Mouse (Mus musculus) hindbrain, embryonic 14.5 days (tissue): ENCODE results near the gene Jpt2. TPM values are rescaled to one million over a fixed set of nuclear protein-coding genes. Genes with fewer than 3 reads are reported as not detected.
A peak's percentile ranks its signal among the peaks of the same experiment; 100 is the strongest.

Source experiments
- ATAC-seq: fragments of 200-750 bp; cut with Nextera tagmentation; 2 replicates; pipeline ENCODE4 v1.8.0; 2017; ENCODE audit warnings: moderate number of reproducible peaks, mild to moderate bottlenecking, moderate TSS enrichment, moderate library complexity; ENCODE audit not compliant: low FRiP score
- DNase-seq: peaks from one replicate; pipeline ENCODE4 v3.0.0-alpha.2; 2015; ENCODE audit warnings: low spot score
- H3K27ac ChIP-seq: fragments of 300-500 bp; sonication (generic); 2 replicates; pipeline ENCODE4 v1.5.1; 2014; ENCODE audit warnings: mild to moderate bottlenecking, moderate library complexity
- H3K27me3 ChIP-seq: fragments of 300-500 bp; sonication (generic); 2 replicates; pipeline ENCODE4 v1.6.1; 2014; ENCODE audit warnings: mild to moderate bottlenecking, low read length, mixed read lengths; ENCODE audit not compliant: control insufficient read depth, insufficient read depth
- H3K36me3 ChIP-seq: fragments of 300-500 bp; sonication (generic); replicated peaks from 2 replicates; pipeline ENCODE4 v1.6.1; 2014; ENCODE audit not compliant: control insufficient read depth, insufficient read depth
- H3K4me1 ChIP-seq: fragments of 300-500 bp; sonication (generic); replicated peaks from 2 replicates; pipeline ENCODE4 v1.6.1; 2014; ENCODE audit warnings: antibody characterized with exemption, low read length, mixed read lengths; ENCODE audit not compliant: control insufficient read depth, insufficient read depth
- H3K4me2 ChIP-seq: fragments of 300-500 bp; sonication (generic); replicated peaks from 2 replicates; pipeline ENCODE4 v1.6.1; 2014; ENCODE audit warnings: mild to moderate bottlenecking, moderate library complexity
- H3K4me3 ChIP-seq: fragments of 300-500 bp; sonication (generic); replicated peaks from 2 replicates; pipeline ENCODE4 v1.5.1; 2014; ENCODE audit warnings: mild to moderate bottlenecking, low read length
- H3K9ac ChIP-seq: fragments of 300-500 bp; sonication (generic); 2 replicates; pipeline ENCODE4 v1.6.1; 2014
- H3K9me3 ChIP-seq: fragments of 300-500 bp; sonication (generic); 2 replicates; pipeline ENCODE4 v1.6.1; 2016; ENCODE audit warnings: low read length; ENCODE audit not compliant: control insufficient read depth
- WGBS: fragments of 180-500 bp; shearing (Covaris S2); extraction: QIAGEN DNeasy Blood & Tissue Kit; methylation state at CpG from one replicate; pipeline ENCODE4 v1.1.7; 2014; 5-methylcytosine and 5-hydroxymethylcytosine counted together
- polyA plus RNA-seq: library from polyadenylated mRNA; unstranded; fragments of >200 nt; fragmentation: Nextera tagmentation; extraction: Ambion mirVana; gene quantifications from 2 replicates; pipeline ENCODE4 v1.2.1, GENCODE M21; 2014

Jpt2 gene
- polyA plus RNA-seq, 1 experiment from 2014 or later, result 60.6 TPM

DNA sequence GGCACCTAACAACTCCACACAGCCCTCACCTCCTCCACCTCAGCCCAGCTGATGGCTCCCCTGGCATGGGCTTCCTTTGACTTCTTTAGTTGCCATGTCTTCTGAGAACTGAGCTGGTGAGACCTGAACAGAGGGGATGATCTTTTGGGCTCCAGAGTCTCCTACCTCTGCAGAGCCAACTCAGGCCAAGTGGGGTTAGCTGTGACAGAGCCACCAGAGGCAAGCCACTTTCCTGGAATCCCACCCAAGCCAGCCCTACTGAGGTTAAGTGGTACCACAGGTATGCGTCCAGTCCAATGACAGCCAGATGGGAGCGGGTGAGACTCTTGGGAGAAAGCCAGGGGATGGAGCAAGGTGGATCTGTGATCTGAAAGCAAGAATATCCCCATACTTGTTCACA, 67.2 kb downstream of the Jpt2 start:
- WGBS, result 98% methylated on average over 2 of the region's 2 CpGs
- no peak overlapping the region for H3K9ac ChIP-seq
- DNase-seq (no peak), ATAC-seq (no peak)
- H3K9me3 ChIP-seq, result no peaks in the 10 kb centered on the region
- peaks cover 34% of the 10 kb centered on the region for H3K4me1 ChIP-seq
- no peak overlapping the region for H3K27ac ChIP-seq
- H3K4me3 ChIP-seq, result 0 out of 2 replicates have a peak overlapping the region, but pooled peaks have one; percentile 71
- peaks cover 66% of the 10 kb centered on the region for H3K36me3 ChIP-seq
- H3K4me2 ChIP-seq, result no peak overlapping the region
- H3K27me3 ChIP-seq, result no peaks in the 10 kb centered on the region

DNA sequence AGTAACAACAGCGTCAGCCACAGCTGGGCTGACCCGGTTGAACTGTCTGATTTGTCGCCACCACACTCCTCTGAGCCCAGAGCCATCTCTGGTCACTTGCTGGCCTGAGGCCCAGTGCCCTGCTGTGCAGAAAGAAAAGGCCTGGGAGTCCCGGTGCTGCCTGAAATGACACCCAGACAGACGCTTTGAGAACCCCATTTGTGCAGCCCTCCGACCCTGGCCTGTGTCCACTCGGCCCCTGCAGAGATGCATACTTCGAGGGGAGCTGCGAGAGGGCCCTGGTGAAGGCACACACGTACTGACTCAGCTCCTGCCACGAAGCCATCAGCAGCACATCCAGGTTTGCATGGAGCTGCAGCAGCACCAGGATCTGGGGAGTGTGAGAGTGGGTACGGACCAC, 67.7 kb downstream of the Jpt2 start:
- Histone ChIP-seq H3K4me3 (no peak overlapping the region), H3K27me3 (no peaks in the 10 kb centered on the region), H3K4me2 (no peak overlapping the region), H3K9ac (no peak overlapping the region), H3K36me3 (peaks cover 64% of the 10 kb centered on the region), H3K9me3 (no peaks in the 10 kb centered on the region), H3K27ac (no peak overlapping the region), H3K4me1 (peaks cover 34% of the 10 kb centered on the region)
- WGBS, result 91% methylated on average over 12 of the region's 12 CpGs
- ATAC-seq (no peak), DNase-seq (no peak)

DNA sequence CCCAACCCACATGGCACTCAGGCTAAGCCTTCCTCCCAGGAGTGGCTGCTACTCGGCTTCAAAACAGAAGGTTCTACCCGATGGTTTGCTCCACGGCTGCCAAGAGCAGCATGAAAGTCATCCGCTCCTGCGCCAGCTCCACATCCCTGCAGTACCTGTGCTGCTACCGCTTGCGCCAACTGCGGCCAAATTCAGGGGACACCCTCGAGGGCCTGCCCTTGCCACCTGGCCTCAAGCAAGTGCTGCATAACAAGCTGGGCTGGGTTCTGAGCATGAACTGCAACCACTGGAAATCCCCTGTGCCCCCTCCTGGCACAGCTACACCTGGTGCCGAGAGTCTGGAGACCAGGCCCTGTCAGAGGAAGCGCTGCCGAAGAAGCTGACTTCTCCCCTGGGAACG, 69.2 kb downstream of the Jpt2 start:
- Histone ChIP-seq H3K36me3 (peaks cover 57% of the 10 kb centered on the region), H3K27me3 (no peaks in the 10 kb centered on the region), H3K4me2 (no peak overlapping the region), H3K9me3 (no peaks in the 10 kb centered on the region), H3K27ac (no peak overlapping the region), H3K4me1 (peaks cover 31% of the 10 kb centered on the region), H3K4me3 (no peak overlapping the region), H3K9ac (no peak overlapping the region)
- 93% methylated on average over 12 of the region's 13 CpGs for WGBS
- ATAC-seq, result no peak
- no peak for DNase-seq

DNA sequence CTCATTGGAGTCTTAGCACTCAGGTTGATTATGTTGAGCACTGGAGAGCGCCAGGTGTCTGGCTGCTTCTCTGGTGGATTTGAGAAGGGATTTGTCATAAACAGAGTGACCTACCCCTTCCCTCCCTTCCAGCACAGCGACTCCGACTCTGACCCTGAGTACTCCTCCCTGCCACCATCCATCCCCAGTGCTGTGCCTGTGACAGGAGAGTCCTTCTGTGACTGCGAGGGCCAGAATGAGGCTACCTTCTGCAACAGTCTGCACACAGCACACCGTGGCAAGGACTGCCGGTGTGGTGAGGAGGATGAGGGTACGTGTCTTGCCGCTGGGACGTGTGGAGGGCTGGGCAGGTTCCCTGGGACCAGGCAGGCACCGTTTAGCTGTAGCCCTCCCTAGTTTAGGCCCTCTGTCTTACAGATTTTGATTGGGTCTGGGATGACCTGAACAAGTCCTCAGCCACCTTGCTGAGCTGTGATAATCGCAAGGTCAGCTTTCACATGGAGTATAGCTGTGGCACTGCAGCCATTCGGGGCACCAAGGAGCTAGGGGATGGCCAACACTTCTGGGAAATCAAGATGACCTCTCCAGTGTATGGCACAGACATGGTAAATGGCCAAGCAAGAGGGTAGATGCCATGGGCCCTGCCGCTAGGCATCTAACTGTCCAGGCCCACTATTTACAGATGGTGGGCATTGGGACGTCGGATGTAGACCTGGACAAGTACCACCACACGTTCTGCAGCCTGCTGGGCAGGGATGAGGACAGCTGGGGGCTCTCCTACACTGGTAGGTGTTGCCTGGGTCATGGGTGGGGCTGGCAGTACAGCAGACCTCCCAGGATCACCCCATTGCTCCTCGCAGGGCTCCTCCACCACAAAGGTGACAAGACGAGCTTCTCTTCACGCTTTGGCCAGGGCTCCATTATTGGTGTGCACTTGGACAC, 70.1 kb downstream of the Jpt2 start:
- H3K4me1 ChIP-seq, result peaks cover 28% of the 10 kb centered on the region
- no peak overlapping the region for H3K27ac ChIP-seq
- WGBS, result 90% methylated on average over 19 of the region's 19 CpGs
- H3K27me3 ChIP-seq, result no peaks in the 10 kb centered on the region
- no peak overlapping the region for H3K4me2 ChIP-seq
- H3K9ac ChIP-seq, result no peak overlapping the region
- no peaks in the 10 kb centered on the region for H3K9me3 ChIP-seq
- DNase-seq, result no peak
- peaks cover 57% of the 10 kb centered on the region for H3K36me3 ChIP-seq
- H3K4me3 ChIP-seq, result no peak overlapping the region
- ATAC-seq, result no peak

DNA sequence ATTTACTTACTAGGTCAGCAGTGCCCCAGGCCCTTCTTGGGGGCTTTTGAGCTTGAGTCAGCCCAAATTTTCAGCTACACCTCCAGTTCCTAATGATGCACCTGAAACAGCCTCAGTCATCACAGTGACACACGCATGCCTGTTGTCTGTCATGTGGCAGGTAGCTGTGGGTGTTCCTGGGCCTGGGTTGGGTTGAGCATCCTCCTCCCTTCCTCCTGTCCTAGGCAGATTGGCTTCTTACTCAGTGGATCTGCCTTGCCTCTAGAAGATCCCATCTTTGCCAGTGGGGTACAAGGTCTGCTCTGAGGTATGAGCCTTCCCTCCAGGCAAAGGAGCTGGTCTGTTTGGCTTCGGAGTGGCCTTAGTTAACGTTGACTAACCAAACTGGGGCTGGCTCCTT, 71.6 kb downstream of the Jpt2 start:
- Histone ChIP-seq H3K9me3 (no peaks in the 10 kb centered on the region), H3K27me3 (no peaks in the 10 kb centered on the region), H3K4me1 (peaks cover 23% of the 10 kb centered on the region), H3K4me3 (no peak overlapping the region), H3K4me2 (no peak overlapping the region), H3K36me3 (peaks cover 64% of the 10 kb centered on the region), H3K9ac (no peak overlapping the region), H3K27ac (no peak overlapping the region)
- WGBS, result 93% methylated on average over 3 of the region's 3 CpGs
- DNase-seq, result no peak
- ATAC-seq, result no peak

Other genes starting within 250 kb of the Jpt2 start
- not detected in 2 replicates for gene Rnf151, start 242.6 kb downstream of the Jpt2 start, polyA plus RNA-seq
- gene Rps2, start 242.6 kb downstream of the Jpt2 start, polyA plus RNA-seq, result 800 and 838 TPM in 2 replicates
- 308 and 347 TPM in 2 replicates for gene Ndufb10, start 236.2 kb downstream of the Jpt2 start, polyA plus RNA-seq
- 0.25 TPM in 1 of 2 replicates, not detected in the other for gene Rpl3l, start 232.9 kb downstream of the Jpt2 start, polyA plus RNA-seq
- gene Msrb1, start 224.0 kb downstream of the Jpt2 start, polyA plus RNA-seq, result 20.5 and 22.4 TPM in 2 replicates
- 0.36 TPM in 1 of 2 replicates, not detected in the other for gene Hs3st6, start 207.7 kb downstream of the Jpt2 start, polyA plus RNA-seq
- gene Meiob, start 156.4 kb downstream of the Jpt2 start, polyA plus RNA-seq, result not detected in 2 replicates
- 71.5 and 73.0 TPM in 2 replicates for gene Hagh, start 120.5 kb downstream of the Jpt2 start, polyA plus RNA-seq
- gene Fahd1, start 110.3 kb downstream of the Jpt2 start, polyA plus RNA-seq, result 22.4 and 23.3 TPM in 2 replicates
- gene Igfals, start 94.7 kb downstream of the Jpt2 start, polyA plus RNA-seq, result 0.09 TPM in 1 of 2 replicates, not detected in the other
- 67.4 and 72.8 TPM in 2 replicates for gene Nubp2, start 74.3 kb downstream of the Jpt2 start, polyA plus RNA-seq
- 75.0 and 82.0 TPM in 2 replicates for gene Spsb3, start 74.0 kb downstream of the Jpt2 start, polyA plus RNA-seq
- gene Eme2, start 65.6 kb downstream of the Jpt2 start, polyA plus RNA-seq, result 22.7 and 23.7 TPM in 2 replicates
- gene Mrps34, start 65.6 kb downstream of the Jpt2 start, polyA plus RNA-seq, result 72.9 and 82.6 TPM in 2 replicates
- gene Nme3, start 64.2 kb downstream of the Jpt2 start, polyA plus RNA-seq, result 85.6 and 95.8 TPM in 2 replicates
- gene Mapk8ip3, start 23.7 kb downstream of the Jpt2 start, polyA plus RNA-seq, result 86.0 and 90.1 TPM in 2 replicates
- gene Cramp1l, start 55.1 kb upstream of the Jpt2 start, polyA plus RNA-seq, result 8.0 and 8.1 TPM in 2 replicates
- gene Ift140, start 55.4 kb upstream of the Jpt2 start, polyA plus RNA-seq, result 15.9 and 20.9 TPM in 2 replicates
- gene Tmem204, start 122.9 kb upstream of the Jpt2 start, polyA plus RNA-seq, result 11.3 and 12.4 TPM in 2 replicates
- gene Telo2, start 155.3 kb upstream of the Jpt2 start, polyA plus RNA-seq, result 39.8 and 41.7 TPM in 2 replicates
- gene Ptx4, start 160.1 kb upstream of the Jpt2 start, polyA plus RNA-seq, result not detected in 2 replicates
- 28.1 and 29.4 TPM in 2 replicates for gene Clcn7, start 172.7 kb upstream of the Jpt2 start, polyA plus RNA-seq
- not detected in 2 replicates for gene Ccdc154, start 201.8 kb upstream of the Jpt2 start, polyA plus RNA-seq
- gene Gm38655, start 214.8 kb upstream of the Jpt2 start, polyA plus RNA-seq, result not detected in 2 replicates
- gene BC003965, start 223.9 kb upstream of the Jpt2 start, polyA plus RNA-seq, result 30.3 and 31.5 TPM in 2 replicates
- gene Unkl, start 227.7 kb upstream of the Jpt2 start, polyA plus RNA-seq, result 9.4 and 9.9 TPM in 2 replicates